Comparison of ENCODE assay signal across 10 mouse cellular contexts in the genomic region with DNA sequence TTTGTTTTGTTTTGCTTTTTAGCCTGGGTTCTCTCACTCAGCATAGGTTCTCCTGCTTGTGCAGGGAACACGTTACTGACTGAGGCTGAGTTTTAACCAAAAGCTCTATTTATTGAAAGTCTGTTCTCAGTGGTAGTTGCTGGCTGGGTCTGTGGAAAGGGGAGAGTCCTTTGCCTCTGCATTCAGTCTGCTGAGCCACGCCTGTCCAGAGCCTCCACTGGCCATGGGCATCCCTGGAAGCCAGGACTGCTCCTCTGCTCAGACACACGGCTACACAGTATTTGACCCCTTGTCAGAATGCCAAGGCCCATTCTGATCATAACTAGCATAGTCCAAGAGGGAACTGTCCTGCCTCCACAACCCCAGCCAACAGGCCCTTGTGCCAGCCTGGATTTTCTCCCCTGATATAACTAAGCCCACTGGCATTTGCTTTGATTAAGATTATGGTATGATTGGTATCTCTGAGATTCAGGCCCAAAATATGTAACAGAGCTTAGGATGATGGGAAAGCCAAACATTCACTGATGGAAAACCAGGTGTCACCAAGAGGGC.
DNase-seq lines count a peak whose midpoint lies in the region; ATAC-seq lines count a peak whose summit lies in the region.
"Had no signal": no experiment of that assay in that cellular context is flagged by ENCODE, and none has a peak within 500 bp of the region (broad histone marks: within the 10 kb centered on the region; RNA-seq: fewer than 3 reads in every experiment).

No protein-coding gene starts in this region.

- DNase-seq in cerebellum, adult 9-11 months = peak; percentile 60
- DNase-seq in 3134 (ENCODE audit: extremely low read depth, insufficient read length, low spot score) = peak; percentile 55
- no peak for DNase-seq in liver, embryonic 13.5 days
- no peak for DNase-seq in cerebellum, postnatal 36 days

- no peaks in the 10 kb centered on the region for H3K27me3 ChIP-seq in heart, embryonic 12.5 days (replicated peaks)
- no peaks in the 10 kb centered on the region for H3K27me3 ChIP-seq in liver, embryonic 13.5 days
- no peaks in the 10 kb centered on the region for H3K27me3 ChIP-seq in midbrain, embryonic 13.5 days
- H3K27me3 ChIP-seq: neural tube, embryonic 12.5 days had no signal

- peak overlapping the region; percentile 15 for H3K4me2 ChIP-seq in heart, embryonic 12.5 days
- H3K4me2 ChIP-seq in liver, embryonic 13.5 days = no peak overlapping the region
- H3K4me2 ChIP-seq in midbrain, embryonic 13.5 days (replicated peaks) = no peak overlapping the region
- H3K4me2 ChIP-seq: neural tube, embryonic 12.5 days had no signal

- ATAC-seq in cerebellum, adult (ENCODE audit: insufficient number of reproducible peaks, low FRiP score, low TSS enrichment) = no peak
- no peak for ATAC-seq in heart, embryonic 12.5 days (ENCODE audit: insufficient number of reproducible peaks, low FRiP score)
- ATAC-seq in liver, embryonic 13.5 days (ENCODE audit: low read depth) = no peak
- ATAC-seq in erythroid progenitor cell, adult 5-6 weeks (replicated peaks; ENCODE audit: low FRiP score, poor library complexity, severe bottlenecking) = no peak
- no peak for ATAC-seq in midbrain, embryonic 13.5 days
- ATAC-seq: activated CD4-positive, CD25-positive, alpha-beta regulatory T cell, adult 4 months had no signal

- peaks cover 84% of the 10 kb centered on the region for H3K4me1 ChIP-seq in heart, embryonic 12.5 days (replicated peaks)
- H3K4me1 ChIP-seq in liver, embryonic 13.5 days (replicated peaks) = peaks cover 14% of the 10 kb centered on the region
- H3K4me1 ChIP-seq in midbrain, embryonic 13.5 days (replicated peaks) = 0 out of 2 replicates have a peak, but pooled peaks cover 3% of the 10 kb centered on the region
- H3K4me1 ChIP-seq: neural tube, embryonic 12.5 days had no signal

- H3K9ac ChIP-seq in heart, embryonic 12.5 days = peak overlapping the region; percentile 70
- no peak overlapping the region for H3K9ac ChIP-seq in liver, embryonic 13.5 days
- no peak overlapping the region for H3K9ac ChIP-seq in midbrain, embryonic 13.5 days (replicated peaks)
- H3K9ac ChIP-seq: neural tube, embryonic 12.5 days had no signal

- H3K9me3 ChIP-seq in heart, embryonic 12.5 days (replicated peaks) = no peaks in the 10 kb centered on the region
- H3K9me3 ChIP-seq in liver, embryonic 13.5 days (replicated peaks) = no peaks in the 10 kb centered on the region
- H3K9me3 ChIP-seq in midbrain, embryonic 13.5 days = no peaks in the 10 kb centered on the region
- H3K9me3 ChIP-seq: neural tube, embryonic 12.5 days had no signal

- no peak overlapping the region for H3K4me3 ChIP-seq in heart, embryonic 12.5 days
- H3K4me3 ChIP-seq in liver, embryonic 13.5 days (replicated peaks) = no peak overlapping the region
- no peak overlapping the region for H3K4me3 ChIP-seq in midbrain, embryonic 13.5 days (replicated peaks)
- H3K4me3 ChIP-seq: neural tube, embryonic 12.5 days had no signal

- peaks cover 35% of the 10 kb centered on the region for H3K36me3 ChIP-seq in heart, embryonic 12.5 days
- no peaks in the 10 kb centered on the region for H3K36me3 ChIP-seq in liver, embryonic 13.5 days
- H3K36me3 ChIP-seq in midbrain, embryonic 13.5 days = no peaks in the 10 kb centered on the region
- H3K36me3 ChIP-seq: neural tube, embryonic 12.5 days had no signal

- H3K27ac ChIP-seq in heart, embryonic 12.5 days (ENCODE audit: poor library complexity, severe bottlenecking) = peak overlapping the region; percentile 99
- peak overlapping the region; percentile 53 for H3K27ac ChIP-seq in liver, embryonic 13.5 days
- H3K27ac ChIP-seq in midbrain, embryonic 13.5 days = no peak overlapping the region
- H3K27ac ChIP-seq: neural tube, embryonic 12.5 days had no signal

- WGBS in heart, embryonic 12.5 days = 33% methylated on average over 3 of the region's 3 CpGs
- 53% methylated on average over 3 of the region's 3 CpGs for WGBS in liver, embryonic 13.5 days (ENCODE audit: insufficient replicate concordance)
- WGBS in midbrain, embryonic 13.5 days = 72% methylated on average over 3 of the region's 3 CpGs

Comparison
In these comparisons a context has a peak if more than half of its experiments do, and no peak if none do; other contexts are left out.
1. DNase-seq: peak in cerebellum, adult 9-11 months (single experiment) and 3134 (single experiment); none in liver, embryonic 13.5 days (single experiment) and cerebellum, postnatal 36 days (0 of 2).